Mouse (Mus musculus) granulocyte monocyte progenitor cell, adult 5-6 weeks (primary cell): ENCODE measurements around the gene Phb. TPM values are rescaled to one million over a fixed set of nuclear protein-coding genes. Genes with fewer than 3 reads are reported as not detected.
"Not testable (repeated sequence)": the region's sequence is repeated elsewhere in the genome, so short reads cannot be mapped to it uniquely, and the experiment has no call there.

Source experiments
- ATAC-seq: replicated peaks from 2 replicates; pipeline ENCODE4 v1.8.0; 2016; ENCODE audit warnings: mild to moderate bottlenecking, moderate TSS enrichment, inconsistent platforms; ENCODE audit not compliant: poor library complexity, severe bottlenecking
- total RNA-seq, 2 experiments: library from RNA; stranded (forward) in 1 of 2; stranded (reverse) in 1 of 2; fragments of 200-712, 200-1000 nt in 1 of 2; fragments of >200 nt in 1 of 2; fragmentation: Nextera tagmentation in 1 of 2; gene quantifications; 2 replicates each; pipeline ENCODE4 v1.2.3; 2014 to 2017

The Phb gene
- total RNA-seq, 2 experiments from 2014 or later = 98.4 to 158 TPM

DNA sequence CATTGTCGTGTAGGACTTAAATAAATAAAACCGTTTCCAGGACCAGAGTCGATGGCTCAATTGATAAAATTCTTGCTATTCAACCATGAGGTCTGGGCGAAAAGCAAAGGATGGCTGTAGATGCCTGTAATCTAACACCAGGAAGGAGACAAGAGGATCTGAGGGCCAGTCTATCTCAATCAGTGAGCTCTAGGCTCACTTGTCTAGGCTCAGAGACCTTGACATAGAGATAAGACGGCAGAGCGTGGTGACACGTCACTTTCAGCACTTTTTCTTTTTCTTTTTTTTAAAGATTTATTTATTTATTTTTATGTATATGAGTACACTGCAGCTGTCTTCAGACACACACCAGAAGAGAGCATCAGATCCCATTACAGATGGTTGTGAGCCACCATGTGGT, 17.2 kb upstream of the Phb start:
- ATAC-seq = no peak

- no peak for ATAC-seq
Measured at GRCm38 (mm10) chr11:95650001-95650400, 16.8 kb upstream of the Phb start.

DNA sequence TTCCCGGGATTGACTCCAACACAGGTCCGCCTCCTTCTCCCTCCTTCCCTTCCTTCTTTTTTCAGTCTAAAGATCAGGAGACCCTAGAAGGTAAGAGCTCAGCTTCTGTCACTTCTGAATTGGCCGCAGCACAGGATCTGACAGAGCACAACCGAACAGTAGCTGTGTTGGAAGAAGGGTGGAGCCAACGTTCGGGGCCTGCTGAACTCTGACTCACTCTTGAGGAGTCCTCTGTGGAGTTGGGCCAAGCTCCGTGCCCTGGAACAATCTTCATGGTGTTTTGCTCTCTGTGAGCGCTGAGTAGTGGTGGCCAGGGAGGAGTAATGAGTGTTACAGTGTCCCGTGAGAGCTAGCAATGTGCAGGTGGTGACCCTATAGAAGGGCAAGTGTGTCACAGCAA, 15.8 kb upstream of the Phb start:
- no peak for ATAC-seq

GRCm38 (mm10) chr11:95657449-95657848, 9.3 kb upstream of the Phb start:
- ATAC-seq = peak; percentile 20; the same call in 1 of the 2 replicates

- peak; percentile 41 for ATAC-seq
Measured at GRCm38 (mm10) chr11:95667177-95667576, 420 bp downstream of the Phb start.

GRCm38 (mm10) chr11:95668086-95668485, 1.3 kb downstream of the Phb start:
- not testable (repeated sequence) for ATAC-seq

DNA sequence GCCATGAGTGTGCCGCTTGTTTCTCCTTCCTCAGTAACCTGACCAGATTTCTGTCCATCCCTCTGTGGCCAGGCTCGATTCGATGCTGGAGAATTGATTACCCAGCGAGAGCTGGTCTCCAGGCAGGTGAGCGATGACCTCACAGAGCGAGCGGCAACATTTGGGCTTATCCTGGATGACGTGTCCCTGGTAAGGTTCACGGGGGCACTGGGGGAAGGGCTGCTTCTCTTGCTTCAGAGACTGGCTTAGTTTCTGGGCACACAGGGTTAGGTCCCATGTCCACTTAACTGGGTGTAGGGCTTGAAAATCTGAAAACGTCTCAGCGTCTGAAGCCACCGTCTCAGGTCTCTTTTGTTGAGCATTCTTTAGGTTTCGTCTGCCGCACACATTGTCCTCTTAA, 8.7 kb downstream of the Phb start:
- no peak for ATAC-seq

DNA sequence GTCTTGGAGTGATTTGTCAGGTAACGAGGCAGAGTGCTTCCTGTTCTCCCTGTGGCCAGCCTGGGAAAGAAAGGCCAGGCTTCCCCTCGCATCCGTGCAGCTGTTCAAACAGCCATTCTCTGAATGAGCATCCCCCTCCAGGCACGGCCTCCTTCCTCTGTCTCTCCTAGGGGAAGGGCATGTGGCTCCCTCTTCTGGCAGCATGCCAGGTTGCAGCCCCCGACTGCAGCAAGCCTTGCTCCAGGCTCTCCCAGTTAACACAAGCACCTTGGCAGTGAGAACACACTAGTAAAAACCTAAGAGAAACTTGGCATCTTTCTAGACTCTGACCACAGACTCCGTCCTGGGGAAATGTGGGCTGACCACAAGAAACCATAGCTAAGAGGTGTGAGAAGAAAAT, 9.6 kb downstream of the Phb start:
- peak; percentile 67 for ATAC-seq

- no peak for ATAC-seq
Measured at GRCm38 (mm10) chr11:95677925-95678701, 11.4 kb downstream of the Phb start.

GRCm38 (mm10) chr11:95681995-95682601, 15.3 kb downstream of the Phb start:
- ATAC-seq = no peak

DNA sequence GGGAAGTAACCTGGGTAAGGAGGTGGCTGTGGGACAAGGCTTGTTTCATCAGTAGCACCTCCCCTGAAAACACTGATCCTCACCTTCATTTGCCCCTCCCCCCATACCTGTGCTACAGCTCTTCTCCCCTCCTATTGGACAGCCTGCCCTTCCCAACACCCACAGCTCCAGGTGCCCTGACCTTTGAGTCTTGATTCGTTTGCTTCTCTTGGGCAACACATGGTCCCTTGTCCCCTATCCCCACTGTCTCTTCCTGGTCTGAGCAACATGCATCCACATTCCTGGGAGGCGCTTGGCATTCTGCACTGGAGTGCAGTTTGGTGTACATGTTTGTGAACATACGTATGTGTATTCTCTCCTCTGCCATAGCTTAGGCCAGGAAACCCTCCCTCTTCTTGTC, 16.2 kb downstream of the Phb start:
- no peak for ATAC-seq

- peak; percentile 44 for ATAC-seq
Measured at GRCm38 (mm10) chr11:95686031-95686430, 19.3 kb downstream of the Phb start.

GRCm38 (mm10) chr11:95687084-95687656, 20.4 kb downstream of the Phb start:
- no peak for ATAC-seq

DNA sequence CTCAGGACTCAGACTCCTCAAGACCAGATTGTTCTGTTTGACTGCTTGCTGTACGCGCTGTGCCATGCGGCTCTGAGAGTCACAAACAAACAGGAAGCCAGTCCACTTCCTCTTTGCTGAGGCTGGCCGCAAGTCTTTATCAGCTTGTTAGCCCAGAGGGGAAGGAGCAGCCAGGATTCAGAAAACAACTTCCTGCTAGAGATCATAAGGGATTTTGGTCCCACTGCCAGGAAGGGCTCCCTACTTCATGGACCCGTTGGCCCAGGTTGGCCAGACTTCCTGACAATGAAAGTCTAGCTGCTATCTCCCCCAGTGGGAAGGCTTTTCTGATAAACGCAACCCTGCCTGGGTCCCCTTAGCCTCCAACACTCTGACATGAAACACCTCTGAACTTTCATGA, 21.8 kb downstream of the Phb start:
- peak; percentile 87 for ATAC-seq

DNA sequence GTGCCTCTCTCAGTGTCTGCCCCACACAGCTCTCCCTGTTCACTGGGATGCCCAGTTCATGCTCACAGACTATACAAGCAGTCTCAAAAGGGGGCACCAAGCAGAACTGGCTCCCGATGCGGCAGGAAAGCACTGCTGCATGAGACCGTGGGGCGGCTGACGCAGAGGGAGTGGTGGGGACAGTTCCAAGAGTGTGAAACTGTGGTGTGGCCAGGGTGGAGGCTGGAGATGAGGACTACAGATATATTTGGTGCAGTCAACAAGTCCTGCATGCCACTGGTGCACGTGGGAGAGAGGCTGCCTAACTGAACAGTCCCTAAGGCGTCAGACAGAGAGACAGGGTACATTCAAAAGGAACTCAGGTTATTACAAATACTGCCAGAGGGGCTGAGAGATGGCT, 22.2 kb downstream of the Phb start:
- ATAC-seq = peak; percentile 37

DNA sequence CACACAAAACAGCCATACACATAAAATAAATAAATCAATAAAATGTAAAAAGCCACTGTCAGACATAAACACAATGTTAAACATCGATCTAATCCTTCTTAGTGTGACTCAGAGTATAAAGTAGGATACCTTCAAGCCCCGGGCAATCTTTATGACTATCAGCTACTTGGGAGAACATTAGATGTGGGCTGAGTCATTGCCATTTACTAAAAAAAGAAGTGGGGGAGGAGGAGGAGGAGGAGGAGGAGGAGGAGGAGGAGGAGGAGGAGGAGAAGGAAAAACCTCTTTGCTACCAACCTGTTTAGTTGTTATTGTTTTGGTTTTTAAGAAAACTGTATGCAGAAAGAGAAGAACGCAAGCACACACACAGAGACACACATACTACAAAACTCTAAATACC, 22.8 kb downstream of the Phb start:
- no peak for ATAC-seq

DNA sequence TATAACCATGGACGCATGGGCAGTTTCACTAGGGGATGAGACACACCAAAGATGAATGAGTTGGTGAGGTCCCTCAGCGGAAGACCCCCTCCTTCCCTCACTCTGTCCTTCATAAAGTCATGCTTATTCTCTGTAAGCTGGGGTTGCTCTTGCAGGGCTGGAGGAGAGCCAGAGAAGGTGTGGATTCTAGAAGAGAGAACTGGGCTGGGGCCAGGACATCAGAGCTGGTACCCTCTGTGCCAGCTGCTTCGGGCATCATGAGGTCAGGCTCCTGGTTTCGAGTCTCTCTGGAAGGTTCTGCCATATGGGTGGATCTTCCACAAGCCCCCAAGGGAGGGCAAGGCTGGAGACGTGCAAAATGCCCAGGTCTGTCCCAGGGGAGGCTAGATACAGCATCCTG, 31.8 kb downstream of the Phb start:
- ATAC-seq = no peak

DNA sequence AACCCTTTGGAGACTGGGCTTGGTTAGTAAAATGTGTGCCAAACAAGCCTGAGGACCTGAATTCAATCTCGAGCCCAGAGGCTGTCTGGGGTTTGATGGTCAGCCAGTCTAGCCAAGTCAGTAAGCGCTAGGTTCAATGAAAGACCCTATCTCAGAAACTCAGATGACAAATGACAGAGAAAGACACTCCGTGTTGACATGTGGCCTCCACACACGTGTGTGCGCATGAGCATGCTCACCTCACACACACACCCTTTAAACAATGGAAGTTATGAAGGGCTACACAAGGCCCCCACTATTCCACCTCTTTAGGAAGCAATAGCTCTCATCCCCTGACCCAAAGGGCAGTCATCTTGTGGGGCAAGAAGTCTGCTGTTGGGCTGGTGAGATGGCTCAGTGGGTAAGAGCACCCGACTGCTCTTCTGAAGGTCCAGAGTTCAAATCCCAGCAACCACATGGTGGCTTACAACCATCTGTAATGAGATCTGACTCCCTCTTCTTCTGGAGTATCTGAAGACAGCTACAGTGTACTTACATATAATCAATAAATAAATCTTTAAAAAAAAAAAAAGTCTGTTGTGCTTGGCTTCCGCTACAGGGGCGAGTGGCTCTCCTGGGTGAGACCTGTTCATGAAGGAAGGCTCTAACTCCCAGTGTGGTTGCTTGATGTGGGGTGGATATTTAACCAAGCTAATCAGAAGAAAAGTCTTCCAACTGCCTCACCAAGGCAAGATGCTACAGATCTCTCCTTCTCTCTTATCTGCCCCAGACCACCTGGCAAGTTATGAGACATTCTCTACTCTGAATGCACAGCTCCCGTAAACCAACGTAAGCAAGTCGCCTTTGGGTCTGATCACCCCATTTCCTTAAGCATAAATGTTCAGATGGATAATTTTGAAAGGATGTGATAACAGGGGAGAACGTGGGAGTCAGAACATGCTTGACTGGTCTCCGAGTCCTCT, 34.3 kb downstream of the Phb start:
- ATAC-seq = no peak

GRCm38 (mm10) chr11:95704032-95704969, 37.5 kb downstream of the Phb start:
- peak; percentile 88 for ATAC-seq

GRCm38 (mm10) chr11:95704970-95705330, 38.2 kb downstream of the Phb start:
- ATAC-seq = no peak
